Mouse (Mus musculus): ENCODE data around the gene Slc48a1. TPM values are rescaled to one million over a fixed set of nuclear protein-coding genes. Genes with fewer than 3 reads are reported as not detected.

The Slc48a1 gene
- polyA plus RNA-seq, 1 experiment: 117 TPM

- H3K4me3 ChIP-seq (ENCODE audit: extremely low read depth, insufficient read depth, insufficient read length): peak overlapping the region; percentile 73
- H3K4me1 ChIP-seq (ENCODE audit: control insufficient read depth, insufficient read depth, insufficient read length): peaks cover 52% of the 10 kb centered on the region; the same call in 1 of the 2 replicates
- DNase-seq (ENCODE audit: low read depth in 1 of 2, low spot score in 2 of 2): no peak
- H3K27me3 ChIP-seq (ENCODE audit: control insufficient read depth, insufficient read depth, low read length): no peaks in the 10 kb centered on the region
- peak overlapping the region; percentile 93 for H3K27ac ChIP-seq (ENCODE audit: insufficient read depth, low read length)
- 10% methylated on average over 12 of the region's 12 CpGs for WGBS
- TF ChIP-seq POLR2A (IDR thresholded peaks at IDR 0.05; ENCODE audit: low read depth, low read length): no peak
- no peak for TF ChIP-seq CTCF (IDR thresholded peaks at IDR 0.05; ENCODE audit: extremely low read depth, insufficient read depth, insufficient read length, insufficient replicate concordance)
- 0 out of 2 replicates have a peak, but pooled peaks cover 2% of the 10 kb centered on the region for H3K36me3 ChIP-seq (ENCODE audit: control insufficient read depth, insufficient read depth, low read length)
Measured at GRCm38 (mm10) chr15:97830253-97830787, 52.0 kb downstream of the Slc48a1 start.

- Histone ChIP-seq H3K36me3 (ENCODE audit: control insufficient read depth, insufficient read depth, low read length) (0 out of 2 replicates have a peak, but pooled peaks cover 2% of the 10 kb centered on the region), H3K27ac (ENCODE audit: insufficient read depth, low read length) (peak overlapping the region; percentile 93), H3K4me3 (ENCODE audit: extremely low read depth, insufficient read depth, insufficient read length) (peak overlapping the region; percentile 73), H3K4me1 (ENCODE audit: control insufficient read depth, insufficient read depth, insufficient read length) (peaks cover 49% of the 10 kb centered on the region; the same call in 1 of the 2 replicates), H3K27me3 (ENCODE audit: control insufficient read depth, insufficient read depth, low read length) (no peaks in the 10 kb centered on the region)
- TF ChIP-seq POLR2A (IDR thresholded peaks at IDR 0.05; ENCODE audit: low read depth, low read length) (no peak), CTCF (IDR thresholded peaks at IDR 0.05; ENCODE audit: extremely low read depth, insufficient read depth, insufficient read length, insufficient replicate concordance) (no peak)
- WGBS: under 1% methylated on average over 39 of the region's 39 CpGs
- peak in 1 of 2 experiments; percentile 47 for DNase-seq (ENCODE audit: low read depth in 1 of 2, low spot score in 2 of 2)
Measured at GRCm38 (mm10) chr15:97830788-97831241, 52.5 kb downstream of the Slc48a1 start.

- Histone ChIP-seq H3K27me3 (ENCODE audit: control insufficient read depth, insufficient read depth, low read length) (no peaks in the 10 kb centered on the region), H3K4me3 (ENCODE audit: extremely low read depth, insufficient read depth, insufficient read length) (peak overlapping the region; percentile 73), H3K36me3 (ENCODE audit: control insufficient read depth, insufficient read depth, low read length) (no peaks in the 10 kb centered on the region), H3K4me1 (ENCODE audit: control insufficient read depth, insufficient read depth, insufficient read length) (peaks cover 48% of the 10 kb centered on the region; the same call in 1 of the 2 replicates), H3K27ac (ENCODE audit: insufficient read depth, low read length) (peak overlapping the region; percentile 93)
- DNase-seq (ENCODE audit: low read depth in 1 of 2, low spot score in 2 of 2): peak in 1 of 2 experiments; percentile 50
- 1% methylated on average over 73 of the region's 84 CpGs for WGBS
- no peak for TF ChIP-seq CTCF (IDR thresholded peaks at IDR 0.05; ENCODE audit: extremely low read depth, insufficient read depth, insufficient read length, insufficient replicate concordance)
- TF ChIP-seq POLR2A (IDR thresholded peaks at IDR 0.05; ENCODE audit: low read depth, low read length): peak; percentile 53
Measured at GRCm38 (mm10) chr15:97831242-97831986, 53.1 kb downstream of the Slc48a1 start.

GRCm38 (mm10) chr15:97831987-97832640 is 53.8 kb downstream of the Slc48a1 start:
- H3K4me3 ChIP-seq (ENCODE audit: extremely low read depth, insufficient read depth, insufficient read length): peak overlapping the region; percentile 73
- peak overlapping the region; percentile 93 for H3K27ac ChIP-seq (ENCODE audit: insufficient read depth, low read length)
- peaks cover 45% of the 10 kb centered on the region; the same call in 1 of the 2 replicates for H3K4me1 ChIP-seq (ENCODE audit: control insufficient read depth, insufficient read depth, insufficient read length)
- no peak for DNase-seq (ENCODE audit: low read depth in 1 of 2, low spot score in 2 of 2)
- H3K27me3 ChIP-seq (ENCODE audit: control insufficient read depth, insufficient read depth, low read length): no peaks in the 10 kb centered on the region
- TF ChIP-seq POLR2A (IDR thresholded peaks at IDR 0.05; ENCODE audit: low read depth, low read length): no peak
- TF ChIP-seq CTCF (IDR thresholded peaks at IDR 0.05; ENCODE audit: extremely low read depth, insufficient read depth, insufficient read length, insufficient replicate concordance): no peak
- WGBS: 42% methylated on average over 10 of the region's 10 CpGs
- no peaks in the 10 kb centered on the region for H3K36me3 ChIP-seq (ENCODE audit: control insufficient read depth, insufficient read depth, low read length)

GRCm38 (mm10) chr15:97832764-97833479 is 54.6 kb downstream of the Slc48a1 start:
- Histone ChIP-seq H3K27me3 (ENCODE audit: control insufficient read depth, insufficient read depth, low read length) (no peaks in the 10 kb centered on the region), H3K27ac (ENCODE audit: insufficient read depth, low read length) (peak overlapping the region; percentile 43), H3K4me1 (ENCODE audit: control insufficient read depth, insufficient read depth, insufficient read length) (peaks cover 47% of the 10 kb centered on the region; the same call in 1 of the 2 replicates), H3K4me3 (ENCODE audit: extremely low read depth, insufficient read depth, insufficient read length) (no peak overlapping the region), H3K36me3 (ENCODE audit: control insufficient read depth, insufficient read depth, low read length) (no peaks in the 10 kb centered on the region)
- no peak for DNase-seq (ENCODE audit: low read depth in 1 of 2, low spot score in 2 of 2)
- WGBS: 55% methylated on average over 9 of the region's 9 CpGs
- TF ChIP-seq CTCF (IDR thresholded peaks at IDR 0.05; ENCODE audit: extremely low read depth, insufficient read depth, insufficient read length, insufficient replicate concordance) (no peak), POLR2A (IDR thresholded peaks at IDR 0.05; ENCODE audit: low read depth, low read length) (no peak)

GRCm38 (mm10) chr15:97836153-97836893 is 58.0 kb downstream of the Slc48a1 start:
- TF ChIP-seq CTCF (IDR thresholded peaks at IDR 0.05; ENCODE audit: extremely low read depth, insufficient read depth, insufficient read length, insufficient replicate concordance) (no peak), POLR2A (IDR thresholded peaks at IDR 0.05; ENCODE audit: low read depth, low read length) (no peak)
- H3K36me3 ChIP-seq (ENCODE audit: control insufficient read depth, insufficient read depth, low read length): no peaks in the 10 kb centered on the region
- no peak for DNase-seq (ENCODE audit: low read depth in 1 of 2, low spot score in 2 of 2)
- peak overlapping the region; percentile 58 for H3K27ac ChIP-seq (ENCODE audit: insufficient read depth, low read length)
- peaks cover 46% of the 10 kb centered on the region for H3K4me1 ChIP-seq (ENCODE audit: control insufficient read depth, insufficient read depth, insufficient read length)
- H3K4me3 ChIP-seq (ENCODE audit: extremely low read depth, insufficient read depth, insufficient read length): no peak overlapping the region
- no peaks in the 10 kb centered on the region for H3K27me3 ChIP-seq (ENCODE audit: control insufficient read depth, insufficient read depth, low read length)
- 61% methylated on average over 17 of the region's 17 CpGs for WGBS
